Mouse (Mus musculus): ENCODE data around the gene Glis2.

Gene Glis2

GRCm38 (mm10) chr16:4604293-4604837 lies 9.9 kb downstream of the Glis2 start:
- no peak for DNase-seq (ENCODE audit: low read depth)

GRCm38 (mm10) chr16:4605514-4606131 lies 11.1 kb downstream of the Glis2 start:
- DNase-seq (ENCODE audit: low read depth) = no peak

GRCm38 (mm10) chr16:4606431-4607084 lies 12.0 kb downstream of the Glis2 start:
- DNase-seq (ENCODE audit: low read depth) = no peak

- peak; percentile 71 for DNase-seq (ENCODE audit: low read depth)
These were observed 13.5 kb downstream of the Glis2 start for GRCm38 (mm10) chr16:4607818-4608531.

GRCm38 (mm10) chr16:4608532-4609059 lies 14.1 kb downstream of the Glis2 start:
- no peak for DNase-seq (ENCODE audit: low read depth)

- no peak for DNase-seq (ENCODE audit: low read depth)
These were observed 16.7 kb downstream of the Glis2 start for GRCm38 (mm10) chr16:4611193-4611592.

- DNase-seq (ENCODE audit: low read depth) = no peak
These were observed 17.2 kb downstream of the Glis2 start for GRCm38 (mm10) chr16:4611676-4612075.

GRCm38 (mm10) chr16:4613736-4614135 lies 19.2 kb downstream of the Glis2 start:
- DNase-seq (ENCODE audit: low read depth) = no peak

- DNase-seq (ENCODE audit: low read depth) = no peak
These were observed 20.1 kb downstream of the Glis2 start for GRCm38 (mm10) chr16:4614639-4615038.

- DNase-seq (ENCODE audit: low read depth) = no peak
These were observed 20.8 kb downstream of the Glis2 start for GRCm38 (mm10) chr16:4615297-4615696.

GRCm38 (mm10) chr16:4616829-4617228 lies 22.3 kb downstream of the Glis2 start:
- no peak for DNase-seq (ENCODE audit: low read depth)

- DNase-seq (ENCODE audit: low read depth) = peak; percentile 36
These were observed 29.6 kb downstream of the Glis2 start for GRCm38 (mm10) chr16:4624074-4624473.

GRCm38 (mm10) chr16:4624481-4625110 lies 30.1 kb downstream of the Glis2 start, which contains the start of gene Pam16:
Gene Pam16, minus strand, starts transcription at chr16:4624988.
- peak; percentile 85 for DNase-seq (ENCODE audit: low read depth)

GRCm38 (mm10) chr16:4627105-4627504 lies 32.6 kb downstream of the Glis2 start:
- no peak for DNase-seq (ENCODE audit: low read depth)

GRCm38 (mm10) chr16:4628898-4629419 lies 34.4 kb downstream of the Glis2 start:
- no peak for DNase-seq (ENCODE audit: low read depth)

- DNase-seq (ENCODE audit: low read depth) = peak; percentile 66
These were observed 35.4 kb downstream of the Glis2 start for GRCm38 (mm10) chr16:4629950-4630349.

GRCm38 (mm10) chr16:4632050-4632449 lies 37.5 kb downstream of the Glis2 start:
- DNase-seq (ENCODE audit: low read depth) = no peak

- no peak for DNase-seq (ENCODE audit: low read depth)
These were observed 39.1 kb downstream of the Glis2 start for GRCm38 (mm10) chr16:4633661-4634060.

- no peak for DNase-seq (ENCODE audit: low read depth)
These were observed 40.2 kb downstream of the Glis2 start for GRCm38 (mm10) chr16:4634681-4635080.

- no peak for DNase-seq (ENCODE audit: low read depth)
These were observed 41.2 kb downstream of the Glis2 start for GRCm38 (mm10) chr16:4635760-4636159.

GRCm38 (mm10) chr16:4638891-4639390 lies 44.4 kb downstream of the Glis2 start:
- no peak for DNase-seq (ENCODE audit: low read depth)

GRCm38 (mm10) chr16:4639831-4640237 lies 45.3 kb downstream of the Glis2 start, which contains the start of the genes Vasn and Dnaja3:
Gene Vasn, plus strand, starts transcription at chr16:4639941.
Gene Dnaja3, plus strand, starts transcription at chr16:4639989.
- peak; percentile 86 for DNase-seq (ENCODE audit: low read depth)
